Mouse (Mus musculus): Measurements from ENCODE around the gene Stx1b. TPM values are rescaled to one million over a fixed set of nuclear protein-coding genes. Genes with fewer than 3 reads are reported as not detected.
"Not testable (repeated sequence)": the region's sequence is repeated elsewhere in the genome, so short reads cannot be mapped to it uniquely, and the experiment has no call there.

Gene Stx1b
- polyA plus RNA-seq, 1 experiment from 2014 or later = 10.0 TPM

DNA sequence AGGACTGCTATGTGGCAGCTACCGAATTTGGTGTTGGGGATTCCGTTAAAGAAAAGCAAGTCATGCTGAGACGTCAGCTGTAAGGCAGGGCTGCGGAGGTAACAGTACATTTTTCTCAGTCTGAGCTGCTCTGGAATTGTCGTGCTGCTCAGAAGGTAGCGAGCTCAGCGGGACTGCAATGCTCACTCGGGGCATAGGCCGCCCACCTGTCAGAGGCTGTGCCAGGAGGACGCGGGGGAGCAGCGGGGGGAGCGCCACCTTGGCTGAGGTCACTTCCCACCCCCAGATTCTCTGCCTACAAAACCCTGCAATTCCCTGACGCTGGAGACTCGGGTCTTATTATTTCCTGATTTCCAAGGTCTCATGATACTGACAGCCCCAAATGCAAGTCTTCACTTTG, 16.5 kb upstream of the Stx1b start:
- H3K36me3 ChIP-seq = peaks cover 11% of the 10 kb centered on the region; the same call in 1 of the 2 replicates
- H3K9ac ChIP-seq = peak overlapping the region; percentile 58
- no peaks in the 10 kb centered on the region for H3K9me3 ChIP-seq
- peak; percentile 23; the same call in 1 of the 2 replicates for ATAC-seq (ENCODE audit: insufficient number of reproducible peaks, insufficient read depth, low FRiP score, low TSS enrichment)
- peak overlapping the region; percentile 90 for H3K4me2 ChIP-seq (replicated peaks)
- WGBS = 5% methylated on average over 15 of the region's 15 CpGs
- no peaks in the 10 kb centered on the region; the same call in 1 of the 2 replicates for H3K4me1 ChIP-seq
- peak overlapping the region; percentile 79 for H3K4me3 ChIP-seq
- H3K27me3 ChIP-seq = no peaks in the 10 kb centered on the region
- peak overlapping the region; percentile 89 for H3K27ac ChIP-seq

DNA sequence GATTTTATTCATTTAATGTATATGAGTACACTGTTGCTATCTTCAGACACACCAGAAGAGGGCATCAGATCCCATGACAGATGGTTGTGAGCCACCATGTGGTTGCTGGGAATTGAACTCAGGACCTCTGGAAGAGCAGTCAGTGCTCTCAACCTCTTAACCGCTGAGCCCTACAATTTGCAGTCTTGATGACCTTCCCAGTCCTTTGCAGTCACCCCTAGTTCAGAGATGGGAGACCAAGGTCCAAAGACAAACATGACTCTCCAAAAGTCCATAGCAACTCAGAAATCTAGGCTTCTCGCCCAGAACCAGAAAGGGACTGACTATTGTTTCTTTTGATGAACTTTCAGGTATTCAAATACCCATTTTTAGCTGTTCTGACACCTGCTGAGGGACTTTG, 15.7 kb upstream of the Stx1b start:
- H3K27me3 ChIP-seq; H3K9ac ChIP-seq; H3K9me3 ChIP-seq; H3K27ac ChIP-seq; H3K4me2 ChIP-seq (replicated peaks); H3K4me3 ChIP-seq; ATAC-seq (ENCODE audit: insufficient number of reproducible peaks, insufficient read depth, low FRiP score, low TSS enrichment); H3K4me1 ChIP-seq: not testable (repeated sequence)
- 82% methylated on average over 2 of the region's 2 CpGs for WGBS
- peaks cover 11% of the 10 kb centered on the region; the same call in 1 of the 2 replicates for H3K36me3 ChIP-seq

DNA sequence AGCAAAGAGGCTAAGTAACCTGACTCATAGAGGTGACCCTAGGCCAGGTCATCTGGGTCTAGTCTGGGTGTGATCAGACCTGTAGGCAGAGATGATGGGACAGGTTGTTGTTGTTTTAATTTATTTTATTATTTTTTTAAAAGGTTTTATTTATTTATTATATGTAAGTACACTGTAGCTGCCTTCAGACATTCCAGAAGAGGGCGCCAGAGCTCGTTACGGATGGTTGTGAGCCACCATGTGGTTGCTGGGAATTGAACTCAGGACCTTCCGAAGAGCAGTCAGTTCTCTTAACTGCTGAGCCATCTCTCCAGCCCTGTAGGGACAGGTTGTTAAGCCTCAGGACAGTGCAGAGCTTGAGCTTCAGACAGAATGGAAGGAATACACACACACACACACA, 13.5 kb upstream of the Stx1b start:
- not testable (repeated sequence) for H3K4me3 ChIP-seq; H3K27me3 ChIP-seq; H3K4me1 ChIP-seq; H3K9me3 ChIP-seq; H3K4me2 ChIP-seq (replicated peaks); H3K27ac ChIP-seq; ATAC-seq (ENCODE audit: insufficient number of reproducible peaks, insufficient read depth, low FRiP score, low TSS enrichment); H3K9ac ChIP-seq; H3K36me3 ChIP-seq
- 74% methylated on average over 4 of the region's 4 CpGs for WGBS

DNA sequence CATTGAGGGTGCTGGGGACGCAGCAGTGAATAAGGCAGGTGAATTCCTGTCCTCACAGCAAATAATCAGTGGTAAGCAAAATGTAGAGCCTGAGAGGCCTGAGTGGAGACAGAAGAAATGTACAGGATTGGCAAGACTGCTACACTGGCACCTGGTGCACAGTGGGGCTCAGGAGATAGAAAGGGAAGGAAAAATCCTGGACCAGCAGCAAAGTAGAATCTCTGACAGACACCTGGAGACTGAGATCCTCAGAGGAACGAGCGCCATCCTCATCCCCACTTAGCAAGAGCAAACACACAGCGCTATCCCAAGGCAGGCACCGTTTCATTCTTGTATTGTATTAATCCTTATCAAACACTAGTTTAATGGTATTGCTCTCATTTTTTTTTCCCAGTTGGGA, 13.1 kb upstream of the Stx1b start:
- Histone ChIP-seq H3K4me3 (no peak overlapping the region), H3K4me1 (no peaks in the 10 kb centered on the region), H3K36me3 (no peaks in the 10 kb centered on the region), H3K9me3 (no peaks in the 10 kb centered on the region), H3K4me2 (replicated peaks) (no peak overlapping the region), H3K27me3 (no peaks in the 10 kb centered on the region), H3K9ac (no peak overlapping the region), H3K27ac (no peak overlapping the region)
- WGBS = 89% methylated on average over 5 of the region's 5 CpGs
- no peak for ATAC-seq (ENCODE audit: insufficient number of reproducible peaks, insufficient read depth, low FRiP score, low TSS enrichment)

DNA sequence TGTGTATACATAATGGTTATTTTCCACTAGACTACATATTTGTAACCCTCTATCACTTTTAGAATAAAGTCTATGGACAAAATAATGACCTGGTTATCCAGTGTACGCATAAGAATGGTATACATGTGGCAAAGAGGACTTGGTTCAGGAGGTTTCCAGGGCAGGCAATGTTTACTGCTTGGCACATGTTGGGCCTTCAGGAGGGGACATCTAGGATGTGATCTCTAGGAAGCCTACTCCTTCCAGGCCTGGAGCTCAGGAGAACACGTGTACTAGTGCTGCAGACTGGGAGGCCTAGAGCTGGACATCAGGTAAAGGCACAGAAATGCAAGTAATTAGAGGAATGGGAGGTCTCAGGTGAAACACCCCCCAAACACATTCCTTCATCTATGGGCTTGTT, 11.2 kb upstream of the Stx1b start:
- Histone ChIP-seq H3K9me3 (no peaks in the 10 kb centered on the region), H3K4me2 (replicated peaks) (no peak overlapping the region), H3K27me3 (no peaks in the 10 kb centered on the region), H3K9ac (no peak overlapping the region), H3K4me3 (no peak overlapping the region), H3K36me3 (no peaks in the 10 kb centered on the region), H3K27ac (no peak overlapping the region), H3K4me1 (no peaks in the 10 kb centered on the region)
- 75% methylated on average over 2 of the region's 2 CpGs for WGBS
- ATAC-seq (ENCODE audit: insufficient number of reproducible peaks, insufficient read depth, low FRiP score, low TSS enrichment) = no peak

DNA sequence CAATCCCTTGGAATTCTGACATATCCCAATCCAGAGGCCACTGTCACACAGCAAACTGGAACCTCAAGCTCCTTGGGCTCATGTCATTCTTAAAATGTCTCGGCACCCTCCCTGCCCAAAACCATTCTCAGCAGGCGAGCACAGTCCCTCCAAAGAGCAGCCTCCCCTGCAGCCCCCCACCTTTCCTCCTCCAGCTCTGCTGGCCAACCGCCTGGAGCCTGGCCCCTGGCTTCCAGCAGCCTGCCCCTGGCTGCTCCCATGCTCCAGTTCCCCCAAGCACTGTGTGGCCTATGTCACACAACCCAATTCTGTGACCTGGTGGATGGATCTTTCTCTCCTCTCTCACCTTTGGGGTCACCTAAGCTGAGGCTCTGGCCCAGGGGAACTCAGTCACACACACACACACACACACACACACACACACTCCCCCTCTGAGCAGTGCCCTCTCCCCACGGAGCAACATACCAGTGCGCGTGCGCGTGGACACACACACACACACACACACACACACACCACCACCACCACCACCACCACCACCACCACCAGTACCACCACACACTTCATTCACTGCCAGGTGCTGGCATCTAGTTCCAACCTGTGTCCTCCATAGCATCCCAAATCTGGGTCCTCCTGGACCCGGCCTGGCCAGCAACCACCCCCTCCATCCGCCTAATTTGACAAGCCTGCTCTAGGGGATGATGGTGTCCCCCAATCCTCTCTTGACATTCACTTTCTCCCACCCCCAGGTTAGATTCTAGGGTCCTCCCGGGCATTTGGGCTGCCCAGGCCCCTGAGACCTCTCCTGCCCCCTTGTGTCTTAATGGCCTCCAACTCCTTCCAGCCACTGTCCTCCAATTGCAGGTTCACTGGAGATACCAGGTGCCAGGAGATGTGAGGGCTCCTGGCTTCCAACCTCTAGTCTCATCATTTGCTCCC, 845 bp downstream of the Stx1b start:
- H3K27ac ChIP-seq = peak overlapping the region; percentile 83; the same call in 1 of the 2 replicates
- H3K9ac ChIP-seq = peak overlapping the region; percentile 81
- no peaks in the 10 kb centered on the region for H3K27me3 ChIP-seq
- WGBS = 66% methylated on average over 11 of the region's 11 CpGs
- no peaks in the 10 kb centered on the region for H3K9me3 ChIP-seq
- H3K4me2 ChIP-seq (replicated peaks) = peak overlapping the region; percentile 73
- no peak for ATAC-seq (ENCODE audit: insufficient number of reproducible peaks, insufficient read depth, low FRiP score, low TSS enrichment)
- peak overlapping the region; percentile 83 for H3K4me3 ChIP-seq
- peaks cover 21% of the 10 kb centered on the region for H3K4me1 ChIP-seq
- H3K36me3 ChIP-seq = no peaks in the 10 kb centered on the region

DNA sequence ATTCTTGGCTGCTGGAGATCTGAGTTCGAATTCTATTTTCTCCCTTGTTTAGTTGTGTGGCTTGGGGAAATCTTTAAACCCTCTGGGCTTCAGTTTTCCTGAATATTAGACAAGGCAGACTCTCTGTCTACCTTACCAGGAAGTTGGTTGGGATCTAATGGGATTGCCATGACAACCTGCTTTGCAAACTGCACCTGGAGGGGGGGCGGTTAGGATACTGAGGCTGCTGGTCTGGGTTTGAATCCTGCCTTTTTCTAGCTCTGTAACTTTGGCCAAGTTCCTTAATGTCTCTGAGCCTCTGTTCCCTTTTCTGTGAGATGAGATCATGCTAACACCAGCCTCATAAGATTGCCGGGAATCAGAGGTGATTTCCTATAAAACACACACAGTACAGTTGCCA, 1.9 kb downstream of the Stx1b start:
- no peaks in the 10 kb centered on the region for H3K9me3 ChIP-seq
- peaks cover 21% of the 10 kb centered on the region for H3K4me1 ChIP-seq
- no peak overlapping the region for H3K9ac ChIP-seq
- H3K27me3 ChIP-seq = no peaks in the 10 kb centered on the region
- no peak overlapping the region for H3K27ac ChIP-seq
- H3K4me2 ChIP-seq (replicated peaks) = no peak overlapping the region
- no peak for ATAC-seq (ENCODE audit: insufficient number of reproducible peaks, insufficient read depth, low FRiP score, low TSS enrichment)
- no peaks in the 10 kb centered on the region for H3K36me3 ChIP-seq
- no peak overlapping the region for H3K4me3 ChIP-seq
- WGBS = 88% methylated on average over 3 of the region's 3 CpGs

DNA sequence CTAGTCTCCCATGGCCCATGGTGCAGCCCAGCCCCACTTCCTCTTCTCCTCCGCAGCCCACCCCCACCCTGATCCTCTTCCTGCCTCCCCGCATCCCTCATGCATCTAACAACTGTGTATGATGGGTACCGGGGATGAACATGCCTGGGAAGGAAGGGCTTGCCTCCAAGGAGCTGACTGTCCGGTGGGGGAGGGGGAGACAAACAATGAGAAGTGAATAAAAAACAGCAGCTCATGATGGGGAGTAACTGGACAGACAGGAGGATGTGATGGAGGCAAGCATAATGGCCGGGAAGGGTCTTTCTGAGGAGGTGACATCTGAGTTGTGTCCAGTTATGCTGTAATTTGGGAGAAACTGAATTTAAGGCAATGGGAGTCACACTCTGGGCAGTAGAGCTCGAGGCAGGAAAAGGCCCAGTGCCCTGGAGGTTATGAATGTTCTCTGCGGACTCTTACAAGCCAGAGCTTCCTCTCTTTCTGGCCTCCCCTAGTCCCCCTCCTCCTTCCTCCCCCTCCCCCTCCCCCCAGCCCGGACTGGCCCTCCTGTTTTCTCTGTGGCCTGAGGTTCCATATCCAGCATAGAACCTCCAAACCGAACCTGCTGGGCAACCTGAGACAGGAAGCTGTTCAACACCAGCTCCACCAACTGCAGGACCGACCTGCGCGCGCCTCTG, 3.4 kb downstream of the Stx1b start:
- Histone ChIP-seq H3K27ac (0 out of 2 replicates have a peak overlapping the region, but pooled peaks have one; percentile 0), H3K4me3 (no peak overlapping the region), H3K4me1 (peaks cover 25% of the 10 kb centered on the region), H3K9me3 (no peaks in the 10 kb centered on the region), H3K9ac (no peak overlapping the region), H3K36me3 (no peaks in the 10 kb centered on the region), H3K4me2 (replicated peaks) (no peak overlapping the region), H3K27me3 (no peaks in the 10 kb centered on the region)
- WGBS = 54% methylated on average over 13 of the region's 13 CpGs
- ATAC-seq (ENCODE audit: insufficient number of reproducible peaks, insufficient read depth, low FRiP score, low TSS enrichment) = no peak

DNA sequence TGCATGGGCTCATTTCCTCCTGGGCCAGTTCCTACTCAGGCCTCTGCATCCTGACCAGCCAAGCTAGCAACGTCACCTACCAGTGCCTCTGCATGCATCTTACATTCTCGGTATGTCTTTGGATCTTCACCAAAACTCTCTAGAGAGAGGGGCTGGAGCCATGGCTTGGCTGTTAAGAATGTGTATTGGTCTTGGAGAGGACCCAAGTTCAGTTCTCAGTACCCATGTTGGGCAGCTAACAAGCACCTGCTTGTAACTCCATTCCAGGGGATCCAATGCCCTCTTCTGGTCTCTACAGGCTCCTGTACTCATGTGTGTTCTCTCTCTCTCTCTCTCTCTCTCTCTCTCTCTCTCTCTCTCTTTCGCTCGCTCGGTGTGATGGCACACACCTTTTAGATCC, 6.6 kb downstream of the Stx1b start:
- H3K4me1 ChIP-seq = peaks cover 13% of the 10 kb centered on the region
- H3K4me2 ChIP-seq (replicated peaks) = no peak overlapping the region
- 0 out of 2 replicates have a peak overlapping the region, but pooled peaks have one; percentile 36 for H3K27ac ChIP-seq
- H3K36me3 ChIP-seq = peaks cover 13% of the 10 kb centered on the region
- H3K9ac ChIP-seq = no peak overlapping the region
- no peaks in the 10 kb centered on the region for H3K9me3 ChIP-seq
- no peaks in the 10 kb centered on the region for H3K27me3 ChIP-seq
- no peak overlapping the region for H3K4me3 ChIP-seq
- ATAC-seq (ENCODE audit: insufficient number of reproducible peaks, insufficient read depth, low FRiP score, low TSS enrichment) = no peak
- 86% methylated on average over 5 of the region's 5 CpGs for WGBS

DNA sequence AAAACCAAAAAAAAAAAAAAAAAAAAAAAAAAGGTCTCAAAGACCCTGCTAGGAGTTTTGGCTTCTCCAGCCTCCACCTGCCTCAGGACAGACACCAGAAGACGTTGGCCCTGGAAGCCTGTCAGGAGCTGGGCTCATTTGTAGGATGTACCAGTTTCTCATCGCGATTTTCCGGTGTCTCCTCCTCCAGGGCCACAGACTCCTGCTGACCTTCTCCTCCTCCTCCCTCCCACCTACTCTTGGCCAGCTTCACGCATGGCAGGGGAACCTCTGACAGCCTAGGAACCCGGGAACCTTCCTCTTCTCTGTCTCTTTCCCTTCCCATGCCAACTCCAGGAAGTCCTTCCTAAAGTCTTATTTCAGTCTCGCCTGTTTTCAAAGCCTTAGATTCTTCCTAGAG, 7.3 kb downstream of the Stx1b start:
- Histone ChIP-seq H3K27me3 (no peaks in the 10 kb centered on the region), H3K4me3 (no peak overlapping the region), H3K36me3 (peaks cover 13% of the 10 kb centered on the region), H3K9me3 (no peaks in the 10 kb centered on the region), H3K4me2 (replicated peaks) (no peak overlapping the region), H3K4me1 (peaks cover 10% of the 10 kb centered on the region), H3K27ac (no peak overlapping the region), H3K9ac (no peak overlapping the region)
- WGBS = 81% methylated on average over 7 of the region's 7 CpGs
- ATAC-seq (ENCODE audit: insufficient number of reproducible peaks, insufficient read depth, low FRiP score, low TSS enrichment) = no peak

DNA sequence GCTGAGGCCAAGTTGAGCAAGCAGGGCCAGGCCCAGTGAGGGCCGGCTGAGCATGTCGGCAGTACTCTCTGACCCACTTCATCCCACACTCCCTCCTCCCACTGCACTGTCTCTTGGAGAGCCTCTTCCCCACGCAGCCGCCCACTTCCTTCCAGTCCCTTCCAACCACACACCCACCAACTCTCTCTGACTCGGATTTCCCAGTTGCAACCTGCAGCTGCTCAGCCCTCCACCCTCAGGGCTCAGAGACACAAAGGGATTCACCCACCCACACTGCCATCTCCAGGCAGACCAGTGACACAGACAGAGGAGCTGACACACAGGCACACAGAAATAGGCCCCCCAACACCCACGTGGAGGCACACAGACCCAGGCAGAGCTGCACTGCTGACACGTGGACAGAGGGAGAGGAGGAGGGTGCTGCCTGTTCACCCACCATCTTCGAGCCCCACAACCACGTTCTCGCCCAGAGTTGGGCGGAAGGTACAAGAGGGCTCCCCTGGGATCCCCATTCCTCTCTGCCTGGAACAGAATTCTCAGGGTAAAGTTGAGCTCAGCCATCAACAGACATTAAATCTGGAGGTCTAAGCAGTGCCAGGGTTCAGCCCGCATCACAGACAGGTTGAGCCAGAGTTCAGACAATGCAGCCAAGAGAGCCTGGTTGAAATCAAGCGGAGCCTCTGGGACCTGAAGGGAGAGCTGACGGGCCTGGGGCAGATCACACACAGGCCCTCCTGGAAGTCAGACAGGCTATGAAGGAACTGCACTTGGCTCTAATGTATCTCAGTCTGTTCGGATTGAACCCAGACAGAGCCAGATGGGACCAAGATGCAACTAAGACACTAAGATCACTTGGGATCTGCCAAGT, 8.2 kb downstream of the Stx1b start:
- H3K27ac ChIP-seq = no peak overlapping the region
- H3K9me3 ChIP-seq = no peaks in the 10 kb centered on the region
- H3K36me3 ChIP-seq = peaks cover 16% of the 10 kb centered on the region
- 0 out of 2 replicates have a peak, but pooled peaks have one; percentile 29 for ATAC-seq (ENCODE audit: insufficient number of reproducible peaks, insufficient read depth, low FRiP score, low TSS enrichment)
- no peaks in the 10 kb centered on the region for H3K27me3 ChIP-seq
- H3K4me1 ChIP-seq = peaks cover 8% of the 10 kb centered on the region; the same call in 1 of the 2 replicates
- no peak overlapping the region for H3K4me2 ChIP-seq (replicated peaks)
- 64% methylated on average over 15 of the region's 15 CpGs for WGBS
- H3K4me3 ChIP-seq = no peak overlapping the region
- H3K9ac ChIP-seq = 0 out of 2 replicates have a peak overlapping the region, but pooled peaks have one; percentile 15

Data from embryonic facial prominence, embryonic 12.5 days (tissue).